23 mouse cellular contexts compared by ENCODE assay signal in genomic region chr15:7256577-7256976, GRCm38 (mm10).
"Had no signal": no experiment of that assay in that cellular context is flagged by ENCODE, and none has a peak within 500 bp of the region (broad histone marks: within the 10 kb centered on the region; RNA-seq: fewer than 3 reads in every experiment).

No protein-coding gene starts in this region.

- ATAC-seq: midbrain, embryonic 15.5 days had no signal

- H3K4me3 ChIP-seq: kidney, embryonic 15.5 days; limb, embryonic 12.5 days; limb, embryonic 15.5 days; liver, embryonic 15.5 days; lung, embryonic 15.5 days; midbrain, embryonic 12.5 days; midbrain, embryonic 15.5 days; neural tube, embryonic 12.5 days; neural tube, embryonic 15.5 days had no signal

- H3K4me2 ChIP-seq: kidney, embryonic 15.5 days; limb, embryonic 12.5 days; limb, embryonic 15.5 days; liver, embryonic 11.5 days; liver, embryonic 15.5 days; lung, embryonic 15.5 days; midbrain, embryonic 12.5 days; midbrain, embryonic 15.5 days; neural tube, embryonic 12.5 days; neural tube, embryonic 15.5 days had no signal

- H3K9me3 ChIP-seq: kidney, embryonic 15.5 days; limb, embryonic 12.5 days; limb, embryonic 15.5 days; liver, embryonic 15.5 days; lung, embryonic 15.5 days; midbrain, embryonic 12.5 days; midbrain, embryonic 15.5 days; neural tube, embryonic 12.5 days; neural tube, embryonic 15.5 days had no signal

- H3K4me1 ChIP-seq: kidney, embryonic 15.5 days; limb, embryonic 12.5 days; limb, embryonic 15.5 days; liver, embryonic 15.5 days; lung, embryonic 15.5 days; midbrain, embryonic 12.5 days; midbrain, embryonic 15.5 days; neural tube, embryonic 12.5 days; neural tube, embryonic 15.5 days had no signal

- H3K36me3 ChIP-seq: kidney, embryonic 15.5 days; limb, embryonic 15.5 days; liver, embryonic 15.5 days; lung, embryonic 15.5 days; midbrain, embryonic 12.5 days; midbrain, embryonic 15.5 days; neural tube, embryonic 12.5 days; neural tube, embryonic 15.5 days had no signal

- H3K27me3 ChIP-seq: kidney, embryonic 15.5 days; limb, embryonic 12.5 days; limb, embryonic 15.5 days; liver, embryonic 15.5 days; lung, embryonic 15.5 days; midbrain, embryonic 12.5 days; midbrain, embryonic 15.5 days; neural tube, embryonic 12.5 days; neural tube, embryonic 15.5 days had no signal

- DNase-seq: kidney, adult 8-10 months; kidney, postnatal 10 days; kidney, postnatal 36 days; left cerebral cortex, postnatal 4 days; lung, adult 18-20 months; lung, postnatal 10 days; lung, postnatal 36 days; right cerebral cortex, adult 18-20 months; right cerebral cortex, postnatal 14 days; right cerebral cortex, postnatal 4 days; thymus, adult 18-20 months; thymus, postnatal 36 days had no signal

- H3K9ac ChIP-seq: kidney, embryonic 15.5 days; limb, embryonic 12.5 days; limb, embryonic 15.5 days; liver, embryonic 15.5 days; lung, embryonic 15.5 days; midbrain, embryonic 12.5 days; midbrain, embryonic 15.5 days; neural tube, embryonic 12.5 days; neural tube, embryonic 15.5 days had no signal

- H3K27ac ChIP-seq: kidney, embryonic 15.5 days; limb, embryonic 12.5 days; limb, embryonic 15.5 days; liver, embryonic 15.5 days; lung, embryonic 15.5 days; midbrain, embryonic 12.5 days; midbrain, embryonic 15.5 days; neural tube, embryonic 12.5 days; neural tube, embryonic 15.5 days; stomach, postnatal 0 days had no signal
